Mouse (Mus musculus): ENCODE results near the gene Hoxc9. TPM values are rescaled to one million over a fixed set of nuclear protein-coding genes. Genes with fewer than 3 reads are reported as not detected.

The Hoxc9 gene
- polyA plus RNA-seq, 1 experiment from 2014 or later: 0.06 TPM

DNA sequence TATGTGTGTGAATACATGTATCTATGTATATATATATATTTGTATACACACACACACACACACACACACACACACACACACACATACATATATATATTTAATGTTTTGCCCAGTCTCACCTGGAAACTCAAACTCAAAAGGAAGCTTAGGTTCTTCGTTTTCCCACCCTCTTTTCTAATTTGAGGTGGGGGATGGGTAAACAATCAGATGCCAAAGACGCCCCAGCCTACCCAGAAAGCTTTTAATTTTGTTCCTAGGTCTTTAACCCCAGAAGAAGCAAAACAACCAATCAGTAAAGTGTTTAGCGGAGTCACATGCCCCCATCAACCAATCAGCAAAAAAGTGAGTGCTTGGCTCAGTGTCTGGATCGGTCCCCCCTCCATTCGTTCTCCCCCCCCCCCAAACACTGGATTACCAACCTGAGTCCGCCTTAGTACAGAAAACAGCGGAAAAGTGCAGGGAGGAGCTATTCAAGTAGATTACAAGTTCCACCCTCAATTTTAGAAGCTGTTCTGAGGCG, 44.7 kb downstream of the Hoxc9 start:
- Histone ChIP-seq H3K4me1 (no peaks in the 10 kb centered on the region), H3K36me3 (no peaks in the 10 kb centered on the region)

DNA sequence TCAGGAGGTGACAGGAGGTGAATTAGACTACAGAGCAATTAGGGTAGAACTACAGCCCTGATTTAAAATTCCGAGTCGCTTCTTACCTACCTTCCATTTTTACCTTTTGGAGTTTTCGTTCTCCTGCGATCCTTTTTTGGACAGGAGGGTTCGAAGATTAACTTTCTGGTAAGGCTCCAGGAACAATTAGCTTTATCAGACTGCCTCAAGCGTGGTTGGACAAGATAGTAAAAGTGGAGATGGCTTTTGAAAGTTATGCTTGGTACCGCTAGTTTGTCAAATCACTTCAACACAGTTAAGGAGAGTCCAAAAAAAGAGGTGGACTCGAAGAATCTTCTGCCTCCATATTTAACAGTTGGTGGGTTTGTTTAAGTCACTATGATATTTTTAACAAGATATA, 45.3 kb downstream of the Hoxc9 start:
- peak overlapping the region; percentile 29; the same call in 1 of the 2 replicates for H3K4me2 ChIP-seq
- H3K27me3 ChIP-seq (replicated peaks): peaks cover 49% of the 10 kb centered on the region
- H3K9me3 ChIP-seq: no peaks in the 10 kb centered on the region
- H3K9ac ChIP-seq: no peak overlapping the region
- whole genome bisulfite sequencing: 23% methylated on average over 8 of the region's 8 CpGs
- peak overlapping the region; percentile 6; the same call in 1 of the 2 replicates for H3K4me3 ChIP-seq (replicated peaks)
- H3K4me1 ChIP-seq: no peaks in the 10 kb centered on the region
- H3K36me3 ChIP-seq: no peaks in the 10 kb centered on the region
- no peak overlapping the region for H3K27ac ChIP-seq
- ATAC-seq (ENCODE audit: insufficient read depth, low FRiP score, low read depth): no peak

More for the DNA sequence above, 44.7 kb downstream of the Hoxc9 start:
- Histone ChIP-seq H3K4me2 (peak overlapping the region; percentile 29), H3K9ac (no peak overlapping the region), H3K9me3 (no peaks in the 10 kb centered on the region), H3K27ac (no peak overlapping the region), H3K27me3 (replicated peaks) (peaks cover 53% of the 10 kb centered on the region), H3K4me3 (replicated peaks) (peak overlapping the region; percentile 6; the same call in 1 of the 2 replicates)
- 11% methylated on average over 8 of the region's 8 CpGs for WGBS
- no peak for ATAC-seq (ENCODE audit: insufficient read depth, low FRiP score, low read depth)

- WGBS: 25% methylated on average over 2 of the region's 2 CpGs
- Histone ChIP-seq H3K4me2 (no peak overlapping the region), H3K36me3 (no peaks in the 10 kb centered on the region), H3K27ac (no peak overlapping the region), H3K4me3 (replicated peaks) (no peak overlapping the region), H3K27me3 (replicated peaks) (peaks cover 55% of the 10 kb centered on the region), H3K9ac (no peak overlapping the region), H3K9me3 (no peaks in the 10 kb centered on the region), H3K4me1 (0 out of 2 replicates have a peak, but pooled peaks cover 6% of the 10 kb centered on the region)
- no peak for ATAC-seq (ENCODE audit: insufficient read depth, low FRiP score, low read depth)
Measured at GRCm38 (mm10) chr15:103024131-103024530, 47.9 kb downstream of the Hoxc9 start.

DNA sequence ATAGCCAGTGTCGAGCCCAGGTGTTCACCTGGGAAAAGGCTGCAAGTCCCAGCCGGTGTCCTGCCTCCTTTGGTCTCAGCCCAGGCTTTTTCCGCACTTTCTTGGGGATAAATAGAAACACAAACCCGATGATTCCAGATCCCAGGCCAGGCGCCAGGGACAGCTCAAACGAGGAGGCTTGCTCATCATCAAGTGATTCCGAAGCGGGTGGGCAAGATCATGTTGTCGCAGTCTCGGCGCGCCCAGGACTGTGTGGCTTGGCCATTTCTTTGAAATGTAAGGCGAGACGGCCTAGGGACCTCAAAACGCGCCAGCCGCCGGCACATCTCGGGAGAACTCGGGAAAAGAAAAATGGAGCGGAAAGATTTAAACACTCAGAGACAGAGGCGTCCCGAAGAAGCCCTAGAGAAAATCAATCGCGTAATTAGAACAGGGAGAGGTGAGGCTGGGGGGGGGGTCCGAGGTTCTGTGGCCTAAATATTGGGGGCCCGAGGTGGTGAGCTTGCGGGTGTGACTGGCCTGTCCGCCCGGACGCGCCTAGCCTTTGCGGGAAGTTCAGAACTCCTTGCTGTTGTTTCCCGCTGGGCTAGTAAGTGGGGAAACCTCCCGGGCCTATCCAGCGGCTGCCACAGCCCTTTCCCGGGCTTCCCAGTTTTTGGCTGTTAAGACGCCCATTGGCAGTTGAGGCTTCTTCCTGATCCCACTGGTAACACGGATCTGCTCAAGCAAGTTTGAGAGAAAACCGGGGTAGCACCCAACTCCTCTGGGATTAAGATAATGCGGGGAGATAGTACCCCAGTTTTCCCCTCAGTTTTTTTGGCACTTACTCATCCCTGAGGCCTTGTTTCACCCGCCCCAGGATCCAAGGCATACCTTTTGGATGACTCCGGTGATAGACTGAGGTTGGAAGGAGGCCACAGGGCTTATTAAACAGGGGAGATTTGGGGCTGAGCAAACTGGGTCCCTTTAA, 51.3 kb downstream of the Hoxc9 start:
- Histone ChIP-seq H3K36me3 (no peaks in the 10 kb centered on the region), H3K9ac (no peak overlapping the region), H3K4me3 (replicated peaks) (no peak overlapping the region; the same call in 1 of the 2 replicates), H3K4me1 (0 out of 2 replicates have a peak, but pooled peaks cover 6% of the 10 kb centered on the region), H3K4me2 (peak overlapping the region; percentile 33), H3K27me3 (replicated peaks) (peaks cover 33% of the 10 kb centered on the region), H3K27ac (no peak overlapping the region), H3K9me3 (no peaks in the 10 kb centered on the region)
- 20% methylated on average over 43 of the region's 43 CpGs for WGBS
- no peak for ATAC-seq (ENCODE audit: insufficient read depth, low FRiP score, low read depth)

DNA sequence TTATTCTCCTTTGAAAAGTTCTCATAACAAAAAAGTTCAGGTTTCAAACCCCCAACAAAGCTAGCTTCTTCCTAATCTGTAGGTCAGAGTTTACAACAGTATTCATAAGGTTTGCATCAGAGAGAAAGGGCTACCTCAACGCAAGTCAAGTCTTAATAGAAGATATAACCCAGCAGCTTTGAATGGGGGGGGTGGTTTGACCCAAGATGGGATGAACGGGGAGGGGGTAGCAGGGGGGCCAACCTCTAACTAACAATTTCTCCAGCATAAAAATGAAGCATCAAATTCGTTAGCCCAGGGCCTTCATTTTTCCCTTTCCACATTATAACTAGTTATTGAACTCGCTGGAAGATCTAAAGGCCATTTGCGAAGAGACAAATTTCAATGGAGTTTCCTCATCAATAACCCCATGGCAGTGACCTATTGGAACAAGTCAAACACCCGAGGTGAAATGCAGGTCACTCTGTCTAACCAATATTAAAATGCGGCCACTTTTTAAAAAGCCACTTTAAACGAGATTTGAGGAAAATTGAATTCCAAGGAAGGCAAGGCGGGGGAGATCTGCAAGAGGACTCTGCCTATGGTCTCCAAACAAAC, 52.8 kb downstream of the Hoxc9 start:
- no peaks in the 10 kb centered on the region for H3K36me3 ChIP-seq
- no peak overlapping the region for H3K4me2 ChIP-seq
- no peaks in the 10 kb centered on the region for H3K9me3 ChIP-seq
- no peak overlapping the region for H3K27ac ChIP-seq
- 56% methylated on average over 9 of the region's 9 CpGs for WGBS
- no peak for ATAC-seq (ENCODE audit: insufficient read depth, low FRiP score, low read depth)
- no peak overlapping the region for H3K9ac ChIP-seq
- peaks cover 33% of the 10 kb centered on the region for H3K27me3 ChIP-seq (replicated peaks)
- H3K4me1 ChIP-seq: peaks cover 12% of the 10 kb centered on the region; the same call in 1 of the 2 replicates
- no peak overlapping the region for H3K4me3 ChIP-seq (replicated peaks)

GRCm38 (mm10) chr15:103030142-103030541, 53.9 kb downstream of the Hoxc9 start:
- peaks cover 30% of the 10 kb centered on the region for H3K27me3 ChIP-seq (replicated peaks)
- 36% methylated on average over 8 of the region's 8 CpGs for WGBS
- no peak overlapping the region for H3K9ac ChIP-seq
- no peak for ATAC-seq (ENCODE audit: insufficient read depth, low FRiP score, low read depth)
- no peaks in the 10 kb centered on the region for H3K36me3 ChIP-seq
- no peak overlapping the region for H3K4me3 ChIP-seq (replicated peaks)
- peaks cover 14% of the 10 kb centered on the region; the same call in 1 of the 2 replicates for H3K4me1 ChIP-seq
- no peaks in the 10 kb centered on the region for H3K9me3 ChIP-seq
- peak overlapping the region; percentile 17; the same call in 1 of the 2 replicates for H3K4me2 ChIP-seq
- H3K27ac ChIP-seq: no peak overlapping the region

GRCm38 (mm10) chr15:103032167-103032566, 55.9 kb downstream of the Hoxc9 start:
- peak overlapping the region; percentile 32; the same call in 1 of the 2 replicates for H3K4me2 ChIP-seq
- no peaks in the 10 kb centered on the region for H3K9me3 ChIP-seq
- no peak overlapping the region for H3K27ac ChIP-seq
- H3K4me3 ChIP-seq (replicated peaks): no peak overlapping the region
- H3K27me3 ChIP-seq (replicated peaks): peaks cover 21% of the 10 kb centered on the region
- no peak overlapping the region for H3K9ac ChIP-seq
- H3K36me3 ChIP-seq: no peaks in the 10 kb centered on the region
- WGBS: 0% methylated on average over 3 of the region's 3 CpGs
- H3K4me1 ChIP-seq: peaks cover 14% of the 10 kb centered on the region; the same call in 1 of the 2 replicates
- no peak for ATAC-seq (ENCODE audit: insufficient read depth, low FRiP score, low read depth)

GRCm38 (mm10) chr15:103032646-103033575, 56.7 kb downstream of the Hoxc9 start:
- H3K4me1 ChIP-seq: peaks cover 8% of the 10 kb centered on the region; the same call in 1 of the 2 replicates
- WGBS: 10% methylated on average over 26 of the region's 26 CpGs
- H3K9ac ChIP-seq: no peak overlapping the region
- peak overlapping the region; percentile 31; the same call in 1 of the 2 replicates for H3K27ac ChIP-seq
- H3K9me3 ChIP-seq: no peaks in the 10 kb centered on the region
- peak overlapping the region; percentile 32; the same call in 1 of the 2 replicates for H3K4me2 ChIP-seq
- no peaks in the 10 kb centered on the region for H3K36me3 ChIP-seq
- H3K27me3 ChIP-seq (replicated peaks): peaks cover 19% of the 10 kb centered on the region
- no peak overlapping the region; the same call in 1 of the 2 replicates for H3K4me3 ChIP-seq (replicated peaks)
- no peak for ATAC-seq (ENCODE audit: insufficient read depth, low FRiP score, low read depth)

GRCm38 (mm10) chr15:103034043-103034806, 58.0 kb downstream of the Hoxc9 start:
- peak overlapping the region; percentile 52 for H3K4me3 ChIP-seq (replicated peaks)
- no peaks in the 10 kb centered on the region for H3K36me3 ChIP-seq
- peak overlapping the region; percentile 71 for H3K4me2 ChIP-seq
- H3K4me1 ChIP-seq: peaks cover 8% of the 10 kb centered on the region; the same call in 1 of the 2 replicates
- peak; percentile 71; the same call in 1 of the 2 replicates for ATAC-seq (ENCODE audit: insufficient read depth, low FRiP score, low read depth)
- H3K27me3 ChIP-seq (replicated peaks): peaks cover 13% of the 10 kb centered on the region
- peak overlapping the region; percentile 62 for H3K9ac ChIP-seq
- peak overlapping the region; percentile 80 for H3K27ac ChIP-seq
- WGBS: 2% methylated on average over 24 of the region's 24 CpGs
- no peaks in the 10 kb centered on the region for H3K9me3 ChIP-seq

Measured in stomach, embryonic 15.5 days (tissue).